Mouse (Mus musculus) liver, embryonic 15.5 days (tissue): ENCODE measurements around the gene Zfp704. TPM values are rescaled to one million over a fixed set of nuclear protein-coding genes. Genes with fewer than 3 reads are reported as not detected.
A peak's percentile ranks its signal among the peaks of the same experiment; 100 is the strongest.

Source experiments
- ATAC-seq: fragments of 200-750 bp; cut with Nextera tagmentation; 2 replicates; pipeline ENCODE4 v1.8.0; 2017; ENCODE audit warnings: moderate number of reproducible peaks, mild to moderate bottlenecking, moderate library complexity; ENCODE audit not compliant: insufficient read depth
- H3K27ac ChIP-seq: fragments of 300-500 bp; sonication (generic); replicated peaks from 2 replicates; pipeline ENCODE4 v1.5.1; 2015; ENCODE audit warnings: mild to moderate bottlenecking, inconsistent platforms
- H3K27me3 ChIP-seq: fragments of 300-500 bp; sonication (generic); 2 replicates; pipeline ENCODE4 v1.6.1; 2015; ENCODE audit warnings: mild to moderate bottlenecking, inconsistent platforms
- H3K36me3 ChIP-seq: fragments of 300-500 bp; sonication (generic); replicated peaks from 2 replicates; pipeline ENCODE4 v1.6.1; 2015; ENCODE audit warnings: moderate library complexity, mild to moderate bottlenecking, inconsistent platforms
- H3K4me1 ChIP-seq: fragments of 300-500 bp; sonication (generic); replicated peaks from 2 replicates; pipeline ENCODE4 v1.6.1; 2015; ENCODE audit warnings: inconsistent platforms
- H3K4me2 ChIP-seq: fragments of 300-500 bp; sonication (generic); 2 replicates; pipeline ENCODE4 v1.6.1; 2015; ENCODE audit warnings: moderate library complexity, mild to moderate bottlenecking, inconsistent platforms
- H3K4me3 ChIP-seq: fragments of 300-500 bp; sonication (generic); replicated peaks from 2 replicates; pipeline ENCODE4 v1.5.1; 2015; ENCODE audit warnings: mild to moderate bottlenecking, inconsistent platforms
- H3K9ac ChIP-seq: fragments of 300-500 bp; sonication (generic); 2 replicates; pipeline ENCODE4 v1.6.1; 2015; ENCODE audit warnings: moderate library complexity, mild to moderate bottlenecking, inconsistent platforms
- H3K9me3 ChIP-seq: fragments of 300-500 bp; sonication (generic); replicated peaks from 2 replicates; pipeline ENCODE4 v1.6.1; 2016; ENCODE audit warnings: inconsistent platforms
- WGBS: fragments of 180-500 bp; shearing (Covaris S2); methylation state at CpG from one replicate; pipeline ENCODE4 v1.1.7; 2015; ENCODE audit warnings: mixed read lengths; ENCODE audit not compliant: insufficient replicate concordance; 5-methylcytosine and 5-hydroxymethylcytosine counted together
- polyA plus RNA-seq: library from polyadenylated mRNA; unstranded; fragments of >200 nt; fragmentation: Nextera tagmentation; extraction: Ambion mirVana; gene quantifications from 2 replicates; pipeline ENCODE4 v1.2.1, GENCODE M21; 2015

Gene Zfp704
- polyA plus RNA-seq, 1 experiment from 2014 or later = 0.81 TPM

DNA sequence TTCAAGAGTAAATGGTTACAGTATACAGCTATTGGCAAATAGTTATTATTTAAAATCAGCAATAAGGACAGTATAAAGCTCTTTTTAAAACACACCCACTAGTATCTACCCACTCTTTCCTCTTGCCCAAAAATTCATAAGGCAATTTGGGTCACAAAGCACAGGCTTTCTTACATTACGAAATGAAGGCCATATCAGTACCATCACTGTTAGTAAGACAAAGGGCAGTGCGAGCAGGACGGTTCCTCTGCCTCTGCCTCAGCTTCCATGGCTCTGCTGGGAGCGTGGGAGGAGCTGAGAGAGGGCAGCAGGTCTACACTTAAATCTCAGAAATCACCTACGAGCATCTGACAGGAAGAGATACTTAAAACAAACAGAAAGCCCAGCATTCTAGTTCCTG, 53.7 kb downstream of the Zfp704 start:
- Histone ChIP-seq H3K9ac (no peak overlapping the region), H3K4me3 (no peak overlapping the region), H3K36me3 (no peaks in the 10 kb centered on the region), H3K27me3 (no peaks in the 10 kb centered on the region), H3K4me2 (no peak overlapping the region), H3K4me1 (peaks cover 16% of the 10 kb centered on the region; the same call in 1 of the 2 replicates), H3K9me3 (no peaks in the 10 kb centered on the region), H3K27ac (no peak overlapping the region)
- ATAC-seq = no peak
- WGBS = 34% methylated on average over 5 of the region's 5 CpGs

DNA sequence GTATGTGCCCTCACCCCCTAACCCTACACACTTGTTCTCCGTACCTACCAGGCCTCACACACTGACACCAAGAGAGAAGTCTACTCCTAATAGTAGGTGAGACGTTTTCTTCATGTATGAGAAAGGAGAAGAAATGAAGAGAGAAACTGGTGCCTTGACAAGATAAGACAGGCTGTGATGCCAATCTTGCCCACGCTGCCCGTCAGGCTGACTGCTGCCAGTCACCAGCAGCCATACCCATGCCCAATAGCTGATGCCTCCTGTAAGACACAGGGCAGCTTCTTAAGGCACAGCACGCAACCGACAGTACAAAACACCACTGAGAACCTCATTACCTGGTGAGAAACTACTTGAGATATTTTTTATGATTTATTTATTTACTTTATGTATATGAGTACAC, 55.0 kb downstream of the Zfp704 start:
- no peak overlapping the region for H3K9ac ChIP-seq
- WGBS = 59% methylated on average over 6 of the region's 6 CpGs
- H3K4me3 ChIP-seq = no peak overlapping the region
- no peak overlapping the region for H3K4me2 ChIP-seq
- H3K27me3 ChIP-seq = no peaks in the 10 kb centered on the region
- no peaks in the 10 kb centered on the region for H3K9me3 ChIP-seq
- ATAC-seq = no peak
- no peaks in the 10 kb centered on the region for H3K36me3 ChIP-seq
- H3K27ac ChIP-seq = no peak overlapping the region
- H3K4me1 ChIP-seq = peaks cover 25% of the 10 kb centered on the region

DNA sequence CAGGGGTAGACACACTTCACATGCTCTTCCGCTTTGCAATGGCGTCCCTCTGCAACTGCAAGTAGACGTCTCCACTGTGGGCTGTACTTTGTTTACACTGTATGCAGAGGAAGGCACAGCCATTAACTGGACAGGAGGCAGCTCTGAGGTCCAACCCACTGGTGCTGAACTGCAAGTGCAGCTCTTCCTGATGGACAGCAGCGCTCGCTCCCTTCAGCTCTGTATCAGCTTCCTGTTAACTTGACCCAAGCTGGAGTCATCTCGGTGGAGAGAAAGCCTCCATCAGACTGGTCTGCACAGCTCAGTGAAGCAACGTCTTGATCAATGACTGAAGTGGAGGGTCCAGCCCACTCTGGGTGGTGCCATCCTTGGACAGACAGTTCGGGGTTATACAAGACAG, 57.6 kb downstream of the Zfp704 start:
- WGBS = 50% methylated on average over 8 of the region's 8 CpGs
- Histone ChIP-seq H3K9me3 (no peaks in the 10 kb centered on the region), H3K4me3 (no peak overlapping the region), H3K36me3 (no peaks in the 10 kb centered on the region), H3K4me1 (peaks cover 44% of the 10 kb centered on the region), H3K27me3 (no peaks in the 10 kb centered on the region), H3K9ac (no peak overlapping the region), H3K4me2 (no peak overlapping the region), H3K27ac (no peak overlapping the region)
- ATAC-seq = peak; percentile 45; the same call in 1 of the 2 replicates

DNA sequence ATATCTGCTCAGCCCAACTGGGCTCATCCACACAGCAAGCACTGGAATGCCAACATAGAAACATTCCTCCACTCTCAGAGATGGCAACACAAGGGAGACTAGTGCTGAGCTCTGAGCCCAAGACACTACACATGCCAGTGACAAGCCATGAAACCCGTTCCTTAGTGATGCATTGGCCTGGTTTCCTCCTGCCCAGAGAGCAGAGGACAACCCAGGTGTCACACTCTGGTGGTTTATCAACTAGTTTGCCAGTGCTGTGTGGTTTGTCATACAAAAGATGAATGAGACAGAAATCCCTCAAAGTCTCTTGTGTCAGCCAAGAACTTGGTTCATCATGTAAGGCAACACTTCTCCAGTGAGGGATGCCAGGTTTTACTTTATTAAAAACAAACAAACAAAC, 59.0 kb downstream of the Zfp704 start:
- H3K4me2 ChIP-seq = no peak overlapping the region
- no peak overlapping the region for H3K9ac ChIP-seq
- H3K27me3 ChIP-seq = no peaks in the 10 kb centered on the region
- WGBS = 22% methylated on average over 1 of the region's 1 CpGs
- H3K4me1 ChIP-seq = peaks cover 54% of the 10 kb centered on the region
- no peaks in the 10 kb centered on the region for H3K9me3 ChIP-seq
- H3K36me3 ChIP-seq = no peaks in the 10 kb centered on the region
- ATAC-seq = no peak
- H3K4me3 ChIP-seq = no peak overlapping the region
- no peak overlapping the region for H3K27ac ChIP-seq

DNA sequence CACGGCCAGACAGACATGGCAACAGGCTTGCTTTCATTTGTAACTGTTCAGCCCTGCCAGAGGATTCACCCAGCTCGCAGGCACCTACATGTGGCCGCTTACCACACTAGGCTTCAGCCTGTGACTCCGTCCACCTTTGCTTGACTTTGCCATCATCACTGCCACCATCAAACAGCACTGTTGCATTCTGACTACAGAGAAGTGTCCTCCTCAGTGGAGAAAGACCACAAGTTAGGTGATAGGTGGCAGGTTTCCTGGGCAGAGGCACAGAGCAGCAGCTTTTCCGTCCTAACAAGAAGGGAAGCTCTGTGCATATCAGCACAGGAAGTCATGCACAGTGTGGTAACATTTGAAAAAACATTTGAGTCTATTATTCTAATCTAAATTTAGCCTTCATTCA, 60.1 kb downstream of the Zfp704 start:
- Histone ChIP-seq H3K9ac (no peak overlapping the region), H3K9me3 (no peaks in the 10 kb centered on the region), H3K4me1 (peaks cover 51% of the 10 kb centered on the region), H3K27ac (no peak overlapping the region), H3K4me3 (no peak overlapping the region), H3K4me2 (no peak overlapping the region), H3K36me3 (no peaks in the 10 kb centered on the region), H3K27me3 (no peaks in the 10 kb centered on the region)
- ATAC-seq = no peak
- WGBS = 28% methylated on average over 5 of the region's 5 CpGs

DNA sequence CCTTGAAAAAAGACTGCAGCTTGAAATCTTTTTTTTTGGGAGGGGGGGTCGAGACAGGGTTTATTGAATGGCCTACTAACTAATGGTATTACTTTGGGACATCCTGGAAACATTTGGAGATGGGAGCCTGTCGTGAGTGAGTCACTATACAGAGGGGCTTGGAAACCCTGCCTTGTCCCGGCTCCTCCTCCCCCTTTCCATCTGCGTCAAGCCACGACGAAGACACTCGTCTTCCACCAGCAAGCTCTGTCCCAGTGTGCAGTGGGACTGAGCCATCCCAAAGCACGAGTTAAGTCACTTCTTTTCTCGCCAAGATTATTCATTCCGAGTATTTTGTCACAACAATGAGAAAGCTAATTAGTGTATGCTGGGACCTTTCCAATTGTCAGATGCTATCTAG, 61.7 kb downstream of the Zfp704 start:
- ATAC-seq = no peak
- H3K4me1 ChIP-seq = peaks cover 48% of the 10 kb centered on the region
- no peaks in the 10 kb centered on the region for H3K27me3 ChIP-seq
- no peak overlapping the region for H3K27ac ChIP-seq
- H3K4me2 ChIP-seq = no peak overlapping the region
- 52% methylated on average over 10 of the region's 10 CpGs for WGBS
- no peak overlapping the region for H3K4me3 ChIP-seq
- H3K36me3 ChIP-seq = no peaks in the 10 kb centered on the region
- H3K9me3 ChIP-seq = no peaks in the 10 kb centered on the region
- no peak overlapping the region for H3K9ac ChIP-seq

DNA sequence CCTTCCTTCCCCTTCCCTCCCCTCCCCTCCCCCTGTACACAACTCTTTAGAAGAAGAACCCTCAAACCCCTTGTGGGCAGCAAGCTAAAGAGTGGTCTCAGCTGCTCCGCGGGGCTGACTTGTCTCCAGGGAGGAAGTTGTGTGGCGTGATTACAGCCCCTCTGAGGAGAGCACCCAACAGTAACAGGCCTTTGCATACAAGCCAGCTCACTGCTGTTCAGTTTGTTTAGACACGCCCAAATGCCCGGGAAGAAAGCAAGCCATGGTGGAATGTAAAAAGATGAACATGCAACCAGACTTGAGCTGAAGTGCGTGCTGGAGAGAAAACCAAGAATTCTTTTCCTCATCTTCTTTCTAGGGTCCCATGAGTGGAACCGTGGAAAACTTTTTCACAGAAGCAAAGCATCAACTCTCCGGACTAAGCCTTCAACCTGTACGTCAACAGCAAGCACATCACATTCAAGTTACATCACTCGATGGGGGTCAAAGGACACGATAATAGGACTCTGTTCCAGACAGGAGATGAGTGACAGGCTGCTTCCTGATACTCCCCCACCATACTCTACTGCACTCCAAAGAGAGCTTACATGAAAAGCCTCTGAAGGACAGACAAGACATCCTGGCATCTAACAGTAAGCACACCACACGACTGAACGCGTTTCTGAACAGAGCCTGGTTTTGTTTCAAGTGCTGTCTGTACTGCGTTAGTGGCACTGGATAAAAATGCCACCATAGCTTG, 62.8 kb downstream of the Zfp704 start:
- ATAC-seq = 0 out of 2 replicates have a peak, but pooled peaks have one; percentile 41
- Histone ChIP-seq H3K9ac (no peak overlapping the region), H3K27me3 (no peaks in the 10 kb centered on the region), H3K4me1 (peaks cover 42% of the 10 kb centered on the region), H3K9me3 (no peaks in the 10 kb centered on the region), H3K36me3 (no peaks in the 10 kb centered on the region), H3K4me2 (peak overlapping the region; percentile 41), H3K27ac (0 out of 2 replicates have a peak overlapping the region, but pooled peaks have one; percentile 11), H3K4me3 (no peak overlapping the region; the same call in 1 of the 2 replicates)
- WGBS = 15% methylated on average over 15 of the region's 15 CpGs

DNA sequence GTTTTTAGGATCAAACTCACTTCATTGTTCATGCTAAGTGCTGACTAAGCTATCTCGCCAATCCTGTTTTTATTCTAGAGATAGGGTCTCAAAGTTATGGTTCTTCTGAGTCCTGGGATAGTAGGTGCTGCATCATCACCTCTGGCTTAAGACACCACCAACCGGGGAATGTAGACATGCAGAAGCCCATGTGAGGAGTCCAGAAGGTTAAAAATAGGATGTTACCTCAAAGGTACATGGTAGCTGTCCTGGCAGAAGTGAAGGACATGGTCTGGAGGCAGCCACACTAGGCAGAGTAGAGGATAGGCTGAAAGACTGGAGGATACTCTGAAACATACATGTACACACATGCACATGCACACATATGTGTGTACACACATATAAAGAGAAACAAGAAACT, 65.5 kb downstream of the Zfp704 start:
- Histone ChIP-seq H3K27ac (no peak overlapping the region), H3K4me3 (no peak overlapping the region), H3K9me3 (no peaks in the 10 kb centered on the region), H3K36me3 (no peaks in the 10 kb centered on the region), H3K4me2 (no peak overlapping the region), H3K9ac (no peak overlapping the region), H3K27me3 (no peaks in the 10 kb centered on the region), H3K4me1 (peaks cover 24% of the 10 kb centered on the region)
- WGBS = 64% methylated on average over 2 of the region's 2 CpGs
- ATAC-seq = no peak

DNA sequence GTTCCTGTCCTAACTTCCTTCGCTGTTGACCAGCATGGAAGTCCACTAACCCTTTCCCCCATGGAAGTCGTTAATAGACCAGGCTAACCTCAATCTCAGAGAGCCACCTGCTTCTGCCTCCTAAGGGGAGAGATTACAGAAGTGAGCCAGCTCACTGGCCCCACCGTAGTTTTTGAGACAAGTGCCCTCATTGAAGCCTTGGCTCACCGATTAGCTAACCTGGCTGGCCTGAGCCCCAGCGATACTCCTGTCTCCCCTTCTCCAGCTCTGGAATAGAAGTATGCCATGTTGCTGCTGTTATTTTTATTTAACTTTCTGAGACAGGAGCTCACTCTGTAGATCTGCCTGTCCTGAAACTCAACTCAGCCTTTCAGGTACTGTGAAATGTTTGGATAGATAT, 66.0 kb downstream of the Zfp704 start:
- Histone ChIP-seq H3K4me3 (no peak overlapping the region), H3K4me2 (no peak overlapping the region), H3K27me3 (no peaks in the 10 kb centered on the region), H3K36me3 (no peaks in the 10 kb centered on the region), H3K9me3 (no peaks in the 10 kb centered on the region), H3K27ac (no peak overlapping the region), H3K9ac (no peak overlapping the region), H3K4me1 (peaks cover 20% of the 10 kb centered on the region)
- ATAC-seq = no peak
- WGBS = 69% methylated on average over 5 of the region's 5 CpGs

DNA sequence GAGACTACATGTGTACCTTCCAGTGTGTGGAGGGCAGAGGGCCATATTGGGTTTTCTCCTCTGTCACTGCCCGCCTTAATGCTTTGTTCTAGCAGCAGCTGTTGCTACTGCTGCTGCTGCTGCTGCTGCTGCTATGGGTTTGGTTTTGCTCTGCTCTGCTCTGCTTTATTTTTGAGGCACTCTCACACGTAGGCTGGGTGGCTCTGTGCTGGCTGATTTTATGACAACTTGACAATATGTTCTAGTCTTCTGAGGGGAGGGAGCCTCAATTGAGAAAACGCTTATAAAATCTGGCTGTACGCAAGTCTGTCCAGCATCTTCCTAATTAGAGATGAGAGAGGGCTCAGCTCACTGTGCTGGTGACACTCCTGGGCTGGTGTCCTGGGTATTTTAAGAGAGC, 66.4 kb downstream of the Zfp704 start:
- WGBS = 66% methylated on average over 4 of the region's 4 CpGs
- no peak overlapping the region for H3K27ac ChIP-seq
- no peaks in the 10 kb centered on the region for H3K27me3 ChIP-seq
- no peak overlapping the region for H3K9ac ChIP-seq
- peaks cover 20% of the 10 kb centered on the region for H3K4me1 ChIP-seq
- no peaks in the 10 kb centered on the region for H3K36me3 ChIP-seq
- H3K9me3 ChIP-seq = no peaks in the 10 kb centered on the region
- H3K4me2 ChIP-seq = no peak overlapping the region
- ATAC-seq = no peak
- H3K4me3 ChIP-seq = no peak overlapping the region

DNA sequence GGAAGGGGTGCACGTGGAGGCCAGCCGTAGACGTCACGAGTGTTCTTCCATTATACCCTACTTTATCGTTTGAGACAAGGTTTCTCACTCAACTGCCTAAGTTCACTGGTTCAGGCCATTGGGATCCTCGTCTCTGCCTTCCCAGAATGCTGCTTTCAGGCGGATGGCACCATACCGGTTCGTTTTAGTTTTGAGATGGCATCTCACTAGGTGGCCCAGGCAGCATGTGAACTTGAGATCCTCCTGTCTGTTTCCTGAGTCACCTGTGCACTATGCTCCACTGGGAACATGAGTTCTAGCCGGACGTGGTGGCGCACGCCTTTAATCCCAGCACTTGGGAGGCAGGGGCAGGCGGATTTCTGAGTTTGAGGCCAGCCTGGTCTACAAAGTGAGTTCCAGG, 68.3 kb downstream of the Zfp704 start:
- Histone ChIP-seq H3K27ac (no peak overlapping the region), H3K4me2 (no peak overlapping the region), H3K9me3 (no peaks in the 10 kb centered on the region), H3K4me3 (no peak overlapping the region), H3K4me1 (peaks cover 2% of the 10 kb centered on the region), H3K9ac (no peak overlapping the region), H3K27me3 (no peaks in the 10 kb centered on the region), H3K36me3 (no peaks in the 10 kb centered on the region)
- no peak for ATAC-seq
- 82% methylated on average over 14 of the region's 14 CpGs for WGBS

DNA sequence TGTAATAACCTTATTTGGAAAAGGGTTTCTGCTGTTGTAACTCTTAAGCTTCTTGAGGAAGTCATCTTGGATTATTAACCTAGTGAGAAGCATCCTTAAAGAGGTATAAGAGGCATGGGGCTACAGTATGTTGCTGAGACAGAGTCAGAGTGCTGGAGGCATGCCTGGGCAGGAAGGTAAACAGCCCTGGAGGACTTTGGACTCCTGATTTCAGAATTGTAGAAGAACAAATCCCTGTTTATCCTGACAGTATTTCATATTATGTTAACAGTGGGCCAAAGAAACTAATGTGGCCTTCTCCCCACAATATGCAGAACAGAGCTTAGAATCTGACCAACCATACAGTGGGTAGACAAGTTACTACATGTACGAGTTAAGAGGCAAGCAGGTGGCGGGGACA, 71.4 kb downstream of the Zfp704 start:
- Histone ChIP-seq H3K4me3 (no peak overlapping the region), H3K4me1 (no peaks in the 10 kb centered on the region), H3K9me3 (no peaks in the 10 kb centered on the region), H3K27me3 (no peaks in the 10 kb centered on the region), H3K9ac (no peak overlapping the region), H3K36me3 (no peaks in the 10 kb centered on the region), H3K27ac (no peak overlapping the region), H3K4me2 (no peak overlapping the region)
- peak; percentile 54; the same call in 1 of the 2 replicates for ATAC-seq
- 65% methylated on average over 2 of the region's 2 CpGs for WGBS
